Comparison of ENCODE assay signal across 11 mouse cellular contexts in genomic region chr4:154543921-154544320, GRCm38 (mm10).
DNase-seq lines count a peak whose midpoint lies in the region; ATAC-seq and TF ChIP-seq lines count a peak whose summit lies in the region.
"Had no signal": no experiment of that assay in that cellular context is flagged by ENCODE, and none has a peak within 500 bp of the region (broad histone marks: within the 10 kb centered on the region; RNA-seq: fewer than 3 reads in every experiment).

No protein-coding gene starts in this region.

- no peak for DNase-seq in heart, adult 8-10 months (ENCODE audit: low spot score)
- peak; percentile 72 for DNase-seq in forebrain, embryonic 11.5 days (ENCODE audit: low spot score)
- no peak for DNase-seq in thymus, postnatal 36 days
- no peak for DNase-seq in adrenal gland, adult 2 months
- DNase-seq: cerebellum, adult 11-12 months; lung, postnatal 4 days; thymus, adult 2 months had no signal

- WGBS in heart, embryonic 15.5 days: 43% methylated on average over 21 of the region's 21 CpGs
- WGBS in forebrain, embryonic 11.5 days: 15% methylated on average over 21 of the region's 21 CpGs
- WGBS in intestine, postnatal 0 days: 20% methylated on average over 21 of the region's 21 CpGs
- WGBS in neural tube, embryonic 12.5 days: 11% methylated on average over 21 of the region's 21 CpGs

- no peaks in the 10 kb centered on the region for H3K36me3 ChIP-seq in heart, embryonic 15.5 days
- no peaks in the 10 kb centered on the region for H3K36me3 ChIP-seq in forebrain, embryonic 11.5 days (ENCODE audit: control insufficient read depth, insufficient read depth, low read length)
- no peaks in the 10 kb centered on the region for H3K36me3 ChIP-seq in intestine, postnatal 0 days (ENCODE audit: control insufficient read depth, insufficient read depth)
- H3K36me3 ChIP-seq in neural tube, embryonic 12.5 days: no peaks in the 10 kb centered on the region

- no peaks in the 10 kb centered on the region for H3K9me3 ChIP-seq in heart, embryonic 15.5 days (replicated peaks)
- H3K9me3 ChIP-seq in forebrain, embryonic 11.5 days (ENCODE audit: control insufficient read depth, low read length): no peaks in the 10 kb centered on the region
- no peaks in the 10 kb centered on the region for H3K9me3 ChIP-seq in intestine, postnatal 0 days (ENCODE audit: control insufficient read depth)
- no peaks in the 10 kb centered on the region for H3K9me3 ChIP-seq in neural tube, embryonic 12.5 days

- H3K4me1 ChIP-seq in heart, embryonic 15.5 days (replicated peaks): peaks cover 80% of the 10 kb centered on the region
- peaks cover 52% of the 10 kb centered on the region for H3K4me1 ChIP-seq in forebrain, embryonic 11.5 days (replicated peaks; ENCODE audit: control insufficient read depth, insufficient read depth, low read length)
- 0 out of 2 replicates have a peak, but pooled peaks cover 7% of the 10 kb centered on the region for H3K4me1 ChIP-seq in intestine, postnatal 0 days (replicated peaks; ENCODE audit: control insufficient read depth, insufficient read depth, low read length)
- peaks cover 52% of the 10 kb centered on the region for H3K4me1 ChIP-seq in neural tube, embryonic 12.5 days

- H3K27ac ChIP-seq in heart, embryonic 15.5 days: peak overlapping the region; percentile 93
- H3K27ac ChIP-seq in forebrain, embryonic 11.5 days (ENCODE audit: low read depth, low read length): no peak overlapping the region
- H3K27ac ChIP-seq in intestine, postnatal 0 days (ENCODE audit: low read depth, low read length): no peak overlapping the region
- no peak overlapping the region for H3K27ac ChIP-seq in neural tube, embryonic 12.5 days

- no peak for ATAC-seq in heart, embryonic 15.5 days (replicated peaks; ENCODE audit: insufficient number of reproducible peaks, insufficient read depth, low FRiP score, low read depth)
- ATAC-seq in forebrain, embryonic 11.5 days (replicated peaks; ENCODE audit: low FRiP score): no peak
- ATAC-seq in intestine, postnatal 0 days: no peak
- 0 out of 2 replicates have a peak, but pooled peaks have one; percentile 48 for ATAC-seq in neural tube, embryonic 12.5 days (ENCODE audit: low FRiP score, low read depth)
- no peak for ATAC-seq in activated CD4-positive, CD25-positive, alpha-beta regulatory T cell, adult 4 months

- H3K27me3 ChIP-seq in heart, embryonic 15.5 days: no peaks in the 10 kb centered on the region
- no peaks in the 10 kb centered on the region; the same call in none of the 2 replicates for H3K27me3 ChIP-seq in forebrain, embryonic 11.5 days (ENCODE audit: control insufficient read depth, insufficient read depth, low read length)
- H3K27me3 ChIP-seq in intestine, postnatal 0 days (replicated peaks; ENCODE audit: control insufficient read depth, insufficient read depth, low read length): no peaks in the 10 kb centered on the region
- H3K27me3 ChIP-seq in neural tube, embryonic 12.5 days (replicated peaks): peaks cover 33% of the 10 kb centered on the region

- H3K4me2 ChIP-seq in heart, embryonic 15.5 days: no peak overlapping the region
- H3K4me2 ChIP-seq in forebrain, embryonic 11.5 days (ENCODE audit: low read depth, low read length, severe bottlenecking): no peak overlapping the region; the same call in 1 of the 2 replicates
- 0 out of 2 replicates have a peak overlapping the region, but pooled peaks have one; percentile 13 for H3K4me2 ChIP-seq in intestine, postnatal 0 days (replicated peaks; ENCODE audit: low read depth)
- peak overlapping the region; percentile 43 for H3K4me2 ChIP-seq in neural tube, embryonic 12.5 days (replicated peaks)

- H3K4me3 ChIP-seq in heart, embryonic 15.5 days: no peak overlapping the region
- no peak overlapping the region for H3K4me3 ChIP-seq in forebrain, embryonic 11.5 days (ENCODE audit: low read depth, low read length)
- H3K4me3 ChIP-seq in intestine, postnatal 0 days (ENCODE audit: low read depth, low read length): no peak overlapping the region
- no peak overlapping the region for H3K4me3 ChIP-seq in neural tube, embryonic 12.5 days

- TF ChIP-seq CTCF in intestine, postnatal 0 days (IDR thresholded peaks at IDR 0.05; ENCODE audit: low read depth): no peak

- H3K9ac ChIP-seq in heart, embryonic 15.5 days: no peak overlapping the region
- H3K9ac ChIP-seq in forebrain, embryonic 11.5 days (ENCODE audit: low read length): no peak overlapping the region; the same call in 1 of the 2 replicates
- H3K9ac ChIP-seq in intestine, postnatal 0 days (ENCODE audit: low read depth, low read length): 0 out of 2 replicates have a peak overlapping the region, but pooled peaks have one; percentile 22
- no peak overlapping the region for H3K9ac ChIP-seq in neural tube, embryonic 12.5 days

Comparison
In these comparisons a context has a peak if more than half of its experiments do, and no peak if none do; other contexts are left out.
1. H3K4me2 ChIP-seq: peak in intestine, postnatal 0 days (single experiment) and neural tube, embryonic 12.5 days (single experiment); none in heart, embryonic 15.5 days (single experiment) and forebrain, embryonic 11.5 days (single experiment).